In the genomic region with DNA sequence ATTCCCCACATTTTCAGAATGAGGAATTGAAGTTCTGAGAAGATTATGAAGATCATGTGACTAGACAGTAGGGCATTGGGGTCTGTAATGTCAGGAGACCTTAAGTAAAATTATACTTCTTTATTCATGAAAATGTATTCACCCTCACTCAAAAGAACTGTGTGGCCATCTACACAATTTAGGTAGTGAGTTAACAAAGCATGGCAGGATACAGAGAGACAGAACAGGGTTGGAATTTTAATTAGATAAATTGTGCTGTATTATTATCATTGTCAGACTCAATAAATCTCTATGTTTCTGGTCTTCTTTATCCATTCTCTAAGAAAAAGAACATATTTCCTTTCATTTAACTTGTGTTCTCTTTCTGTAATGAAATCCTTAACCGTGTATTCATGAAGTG, we compare ENCODE assay signal across 30 mouse cellular contexts.
"Had no signal": no experiment of that assay in that cellular context is flagged by ENCODE, and none has a peak within 500 bp of the region (broad histone marks: within the 10 kb centered on the region; RNA-seq: fewer than 3 reads in every experiment).

No protein-coding gene starts in this region.

- H3K27me3 ChIP-seq: limb, embryonic 12.5 days; limb, embryonic 13.5 days; limb, embryonic 15.5 days; liver, embryonic 12.5 days; liver, embryonic 13.5 days; liver, embryonic 15.5 days; lung, embryonic 15.5 days; megakaryocyte, embryonic 14.5 days; midbrain, embryonic 12.5 days; midbrain, embryonic 13.5 days; midbrain, embryonic 15.5 days had no signal

- H3K9ac ChIP-seq: limb, embryonic 12.5 days; limb, embryonic 13.5 days; limb, embryonic 15.5 days; liver, embryonic 12.5 days; liver, embryonic 13.5 days; liver, embryonic 14.5 days; liver, embryonic 15.5 days; liver, postnatal 0 days; lung, embryonic 14.5 days; lung, embryonic 15.5 days; midbrain, embryonic 12.5 days; midbrain, embryonic 13.5 days; midbrain, embryonic 15.5 days had no signal

- H3K27ac ChIP-seq: limb, embryonic 12.5 days; limb, embryonic 13.5 days; limb, embryonic 15.5 days; liver, embryonic 12.5 days; liver, embryonic 13.5 days; liver, embryonic 14.5 days; liver, embryonic 15.5 days; lung, embryonic 15.5 days; macrophage; midbrain, embryonic 10.5 days; midbrain, embryonic 12.5 days; midbrain, embryonic 13.5 days; midbrain, embryonic 15.5 days had no signal

- DNase-seq: left cerebral cortex, postnatal 4 days; liver; liver, embryonic 13.5 days; liver, postnatal 0 days; lung, adult 18-20 months; lung, adult 2 months; lung, embryonic 14.5 days; lung, postnatal 10 days; lung, postnatal 14 days; lung, postnatal 36 days; lung, postnatal 4 days; midbrain, embryonic 14.5 days had no signal

- H3K4me2 ChIP-seq: limb, embryonic 12.5 days; limb, embryonic 13.5 days; limb, embryonic 15.5 days; liver, embryonic 11.5 days; liver, embryonic 12.5 days; liver, embryonic 13.5 days; liver, embryonic 15.5 days; lung, embryonic 14.5 days; lung, embryonic 15.5 days; midbrain, embryonic 11.5 days; midbrain, embryonic 12.5 days; midbrain, embryonic 13.5 days; midbrain, embryonic 15.5 days had no signal

- ATAC-seq: liver, embryonic 12.5 days; liver, postnatal 0 days; lung, postnatal 0 days; midbrain, embryonic 13.5 days; midbrain, embryonic 15.5 days; midbrain, embryonic 16.5 days had no signal

- H3K4me3 ChIP-seq: limb, embryonic 12.5 days; limb, embryonic 13.5 days; limb, embryonic 15.5 days; liver, embryonic 12.5 days; liver, embryonic 13.5 days; liver, embryonic 15.5 days; lung, embryonic 15.5 days; megakaryocyte, embryonic 14.5 days; midbrain, embryonic 10.5 days; midbrain, embryonic 12.5 days; midbrain, embryonic 13.5 days; midbrain, embryonic 15.5 days; myocyte had no signal

- H3K36me3 ChIP-seq: limb, embryonic 12.5 days; limb, embryonic 13.5 days; limb, embryonic 15.5 days; liver, embryonic 12.5 days; liver, embryonic 13.5 days; liver, embryonic 15.5 days; lung, embryonic 15.5 days; midbrain, embryonic 10.5 days; midbrain, embryonic 12.5 days; midbrain, embryonic 13.5 days; midbrain, embryonic 15.5 days had no signal

- H3K4me1 ChIP-seq: limb, embryonic 12.5 days; limb, embryonic 13.5 days; limb, embryonic 15.5 days; liver, embryonic 12.5 days; liver, embryonic 13.5 days; liver, embryonic 15.5 days; lung, embryonic 15.5 days; megakaryocyte, embryonic 14.5 days; midbrain, embryonic 10.5 days; midbrain, embryonic 12.5 days; midbrain, embryonic 13.5 days; midbrain, embryonic 15.5 days had no signal

- H3K9me3 ChIP-seq: limb, embryonic 12.5 days; limb, embryonic 13.5 days; limb, embryonic 15.5 days; liver, embryonic 12.5 days; liver, embryonic 15.5 days; lung, embryonic 15.5 days; midbrain, embryonic 10.5 days; midbrain, embryonic 12.5 days; midbrain, embryonic 13.5 days; midbrain, embryonic 15.5 days had no signal
